Mouse (Mus musculus) C2C12 (cell line): ENCODE measurements at regions not wholly inside any gene's neighbourhood (a gene's known extent, or its start where the extent isn't known, plus 50 kb on each side); places are given as distances from the start of the nearest gene placed in this dataset.

Source experiments
- H3K27me3 ChIP-seq: one replicate; pipeline ENCODE4 v1.6.1; 2011; ENCODE audit not compliant: control insufficient read depth, insufficient read depth, insufficient read length
- H3K36me3 ChIP-seq: one replicate; pipeline ENCODE4 v1.6.1; 2011; ENCODE audit not compliant: control insufficient read depth, insufficient read depth
- H3K4me3 ChIP-seq: one replicate; pipeline ENCODE4 v1.5.1; 2011; ENCODE audit warnings: mild to moderate bottlenecking, control low read depth; ENCODE audit not compliant: poor library complexity, insufficient read depth, severe bottlenecking
- H3K79me2 ChIP-seq: one replicate; pipeline ENCODE4 v1.6.1; 2011; ENCODE audit not compliant: control insufficient read depth, insufficient read depth
- H3K79me3 ChIP-seq: one replicate; pipeline ENCODE4 v1.6.1; 2011; ENCODE audit warnings: low read depth, control low read depth
- H3ac ChIP-seq: one replicate; pipeline ENCODE3; 2011; ENCODE audit warnings: low read depth; ENCODE audit not compliant: control insufficient read depth, insufficient read length
- CEBPB ChIP-seq: IDR thresholded peaks from one replicate; pipeline ENCODE4 v1.6.1; 2011; ENCODE audit warnings: low read depth, mild to moderate bottlenecking, control low read depth, moderate library complexity
- CTCF ChIP-seq: IDR thresholded peaks from one replicate; pipeline ENCODE4 v1.5.1; 2011; ENCODE audit not compliant: control insufficient read depth, insufficient read depth, insufficient read length
- FOSL1 ChIP-seq: IDR thresholded peaks from one replicate; pipeline ENCODE4 v1.8.0; 2011; ENCODE audit warnings: mild to moderate bottlenecking, low read length; ENCODE audit not compliant: poor library complexity, insufficient read depth, severe bottlenecking
- MAX ChIP-seq: IDR thresholded peaks from one replicate; pipeline ENCODE4 v1.6.1; 2011; ENCODE audit warnings: mild to moderate bottlenecking, control low read depth
- MYOD1 ChIP-seq: IDR thresholded peaks from one replicate; pipeline ENCODE4 v1.6.1; 2011; ENCODE audit warnings: low read depth; ENCODE audit not compliant: control insufficient read depth, insufficient read length
- MYOG ChIP-seq: IDR thresholded peaks from one replicate; pipeline ENCODE4 v1.6.1; 2011; ENCODE audit not compliant: control insufficient read depth, insufficient read length; ENCODE audit errors: extremely low read depth
- USF1 ChIP-seq: IDR thresholded peaks from one replicate; pipeline ENCODE4 v1.6.1; 2011; ENCODE audit warnings: low read depth, mild to moderate bottlenecking, control low read depth, moderate library complexity

GRCm38 (mm10) chr8:35268986-35269385, 496.6 kb upstream of the Gm19410 start:
- H3K4me3 ChIP-seq: no peak overlapping the region
- H3ac ChIP-seq: no peak overlapping the region
- no peaks in the 10 kb centered on the region for H3K27me3 ChIP-seq
- no peaks in the 10 kb centered on the region for H3K79me2 ChIP-seq
- no peaks in the 10 kb centered on the region for H3K36me3 ChIP-seq
- H3K79me3 ChIP-seq: no peaks in the 10 kb centered on the region
- TF ChIP-seq CTCF (no peak), USF1 (no peak), MAX (no peak), MYOD1 (no peak), MYOG (no peak), CEBPB (no peak), FOSL1 (no peak)

- H3K79me2 ChIP-seq: no peaks in the 10 kb centered on the region
- TF ChIP-seq CEBPB: no peak
- no peak for TF ChIP-seq MAX
- no peak for TF ChIP-seq MYOG
- TF ChIP-seq CTCF: no peak
- TF ChIP-seq FOSL1: no peak
- no peak for TF ChIP-seq MYOD1
- no peak for TF ChIP-seq USF1
- H3ac ChIP-seq: no peak overlapping the region
- H3K36me3 ChIP-seq: no peaks in the 10 kb centered on the region
- H3K27me3 ChIP-seq: no peaks in the 10 kb centered on the region
- H3K79me3 ChIP-seq: no peaks in the 10 kb centered on the region
- H3K4me3 ChIP-seq: no peak overlapping the region
Observed at GRCm38 (mm10) chr8:35275972-35276371, 489.6 kb upstream of the Gm19410 start.

- no peaks in the 10 kb centered on the region for H3K27me3 ChIP-seq
- no peak for TF ChIP-seq USF1
- no peak for TF ChIP-seq FOSL1
- no peak for TF ChIP-seq MAX
- H3ac ChIP-seq: no peak overlapping the region
- H3K36me3 ChIP-seq: no peaks in the 10 kb centered on the region
- no peaks in the 10 kb centered on the region for H3K79me2 ChIP-seq
- no peaks in the 10 kb centered on the region for H3K79me3 ChIP-seq
- no peak overlapping the region for H3K4me3 ChIP-seq
Observed at GRCm38 (mm10) chr8:35276460-35276859, 489.1 kb upstream of the Gm19410 start.

- no peaks in the 10 kb centered on the region for H3K79me2 ChIP-seq
- H3K27me3 ChIP-seq: no peaks in the 10 kb centered on the region
Observed at GRCm38 (mm10) chr8:35278946-35279345, 486.6 kb upstream of the Gm19410 start.

GRCm38 (mm10) chr8:35280741-35281140, 484.8 kb upstream of the Gm19410 start:
- no peaks in the 10 kb centered on the region for H3K79me3 ChIP-seq
- H3K79me2 ChIP-seq: no peaks in the 10 kb centered on the region
- H3K4me3 ChIP-seq: no peak overlapping the region
- H3K36me3 ChIP-seq: no peaks in the 10 kb centered on the region
- no peaks in the 10 kb centered on the region for H3K27me3 ChIP-seq
- H3ac ChIP-seq: no peak overlapping the region
- TF ChIP-seq USF1 (no peak), MAX (no peak), MYOG (no peak), CTCF (no peak), FOSL1 (no peak), CEBPB (no peak), MYOD1 (no peak)

More at GRCm38 (mm10) chr8:35278946-35279345, 486.6 kb upstream of the Gm19410 start:
- Histone ChIP-seq H3K4me3 (no peak overlapping the region), H3K79me3 (no peaks in the 10 kb centered on the region), H3K36me3 (no peaks in the 10 kb centered on the region), H3ac (no peak overlapping the region)
- TF ChIP-seq FOSL1 (no peak), MAX (no peak), USF1 (no peak), CEBPB (no peak), MYOG (no peak), CTCF (no peak), MYOD1 (no peak)

- H3K4me3 ChIP-seq: no peak overlapping the region
- no peaks in the 10 kb centered on the region for H3K79me3 ChIP-seq
- TF ChIP-seq CEBPB (no peak), USF1 (no peak), CTCF (no peak), MYOD1 (no peak), MAX (no peak), MYOG (no peak), FOSL1 (no peak)
- no peak overlapping the region for H3ac ChIP-seq
- no peaks in the 10 kb centered on the region for H3K36me3 ChIP-seq
- no peaks in the 10 kb centered on the region for H3K79me2 ChIP-seq
- no peaks in the 10 kb centered on the region for H3K27me3 ChIP-seq
Observed at GRCm38 (mm10) chr8:35283366-35283765, 482.2 kb upstream of the Gm19410 start.
